Comparison of ENCODE assay signal across 9 mouse cellular contexts in genomic region chr1:56976825-56977104, GRCm38 (mm10). TPM values are rescaled to one million over a fixed set of nuclear protein-coding genes. Genes with fewer than 3 reads are reported as not detected.
A peak's percentile ranks its signal among the peaks of the same experiment; 100 is the strongest.
DNase-seq lines count a peak whose midpoint lies in the region; ATAC-seq and TF ChIP-seq lines count a peak whose summit lies in the region.
"Had no signal": no experiment of that assay in that cellular context is flagged by ENCODE, and none has a peak within 500 bp of the region (broad histone marks: within the 10 kb centered on the region; RNA-seq: fewer than 3 reads in every experiment).

No protein-coding gene starts in this region.

- no peak overlapping the region for H3K27ac ChIP-seq in kidney, embryonic 15.5 days
- peak overlapping the region; percentile 79 for H3K27ac ChIP-seq in embryonic facial prominence, embryonic 14.5 days (replicated peaks; ENCODE audit: low read depth, low read length)
- H3K27ac ChIP-seq in intestine, postnatal 0 days (ENCODE audit: low read depth, low read length) = no peak overlapping the region
- no peak overlapping the region for H3K27ac ChIP-seq in neural tube, embryonic 14.5 days (ENCODE audit: low read depth, low read length)

- WGBS in kidney, embryonic 15.5 days = under 1% methylated on average over 11 of the region's 11 CpGs
- 2% methylated on average over 11 of the region's 11 CpGs for WGBS in embryonic facial prominence, embryonic 14.5 days
- WGBS in intestine, postnatal 0 days = 13% methylated on average over 11 of the region's 11 CpGs
- WGBS in neural tube, embryonic 14.5 days = 2% methylated on average over 11 of the region's 11 CpGs

- peaks cover 60% of the 10 kb centered on the region for H3K27me3 ChIP-seq in kidney, embryonic 15.5 days
- peaks cover 57% of the 10 kb centered on the region for H3K27me3 ChIP-seq in embryonic facial prominence, embryonic 14.5 days (replicated peaks; ENCODE audit: control insufficient read depth, insufficient read depth, low read length)
- H3K27me3 ChIP-seq in intestine, postnatal 0 days (replicated peaks; ENCODE audit: control insufficient read depth, insufficient read depth, low read length) = peaks cover 51% of the 10 kb centered on the region
- peaks cover 35% of the 10 kb centered on the region for H3K27me3 ChIP-seq in neural tube, embryonic 14.5 days (ENCODE audit: control insufficient read depth, insufficient read depth, low read length)

- H3K4me3 ChIP-seq in kidney, embryonic 15.5 days (replicated peaks) = peak overlapping the region; percentile 30
- H3K4me3 ChIP-seq in embryonic facial prominence, embryonic 14.5 days (ENCODE audit: low read depth, low read length) = peak overlapping the region; percentile 42
- peak overlapping the region; percentile 29 for H3K4me3 ChIP-seq in intestine, postnatal 0 days (ENCODE audit: low read depth, low read length)
- peak overlapping the region; percentile 16; the same call in 1 of the 2 replicates for H3K4me3 ChIP-seq in neural tube, embryonic 14.5 days (ENCODE audit: low read depth, low read length)

- peak overlapping the region; percentile 56 for H3K4me2 ChIP-seq in kidney, embryonic 15.5 days
- peak overlapping the region; percentile 64 for H3K4me2 ChIP-seq in embryonic facial prominence, embryonic 14.5 days (ENCODE audit: low read depth, low read length)
- H3K4me2 ChIP-seq in intestine, postnatal 0 days (replicated peaks; ENCODE audit: low read depth) = peak overlapping the region; percentile 66
- peak overlapping the region; percentile 31 for H3K4me2 ChIP-seq in neural tube, embryonic 14.5 days (ENCODE audit: low read depth, low read length)

- no peak overlapping the region for H3K9ac ChIP-seq in kidney, embryonic 15.5 days
- H3K9ac ChIP-seq in embryonic facial prominence, embryonic 14.5 days (ENCODE audit: low read depth, low read length) = peak overlapping the region; percentile 66
- H3K9ac ChIP-seq in intestine, postnatal 0 days (ENCODE audit: low read depth, low read length) = no peak overlapping the region
- no peak overlapping the region for H3K9ac ChIP-seq in neural tube, embryonic 14.5 days (replicated peaks; ENCODE audit: low read depth, low read length)

- ATAC-seq in kidney, embryonic 15.5 days (replicated peaks; ENCODE audit: low FRiP score) = no peak
- no peak for ATAC-seq in embryonic facial prominence, embryonic 14.5 days (ENCODE audit: low read depth)
- ATAC-seq in intestine, postnatal 0 days = no peak
- ATAC-seq in neural tube, embryonic 14.5 days (ENCODE audit: low read depth) = no peak

- H3K4me1 ChIP-seq in kidney, embryonic 15.5 days = peaks cover 35% of the 10 kb centered on the region
- 0 out of 2 replicates have a peak, but pooled peaks cover 3% of the 10 kb centered on the region for H3K4me1 ChIP-seq in embryonic facial prominence, embryonic 14.5 days (ENCODE audit: control insufficient read depth, insufficient read depth, low read length)
- H3K4me1 ChIP-seq in intestine, postnatal 0 days (replicated peaks; ENCODE audit: control insufficient read depth, insufficient read depth, low read length) = no peaks in the 10 kb centered on the region
- H3K4me1 ChIP-seq in neural tube, embryonic 14.5 days (ENCODE audit: control insufficient read depth, insufficient read depth, low read length) = peaks cover 10% of the 10 kb centered on the region

- no peak for TF ChIP-seq CTCF in intestine, postnatal 0 days (IDR thresholded peaks at IDR 0.05; ENCODE audit: low read depth)

- no peaks in the 10 kb centered on the region for H3K36me3 ChIP-seq in kidney, embryonic 15.5 days
- no peaks in the 10 kb centered on the region for H3K36me3 ChIP-seq in embryonic facial prominence, embryonic 14.5 days (ENCODE audit: control insufficient read depth, insufficient read depth, low read length)
- no peaks in the 10 kb centered on the region for H3K36me3 ChIP-seq in intestine, postnatal 0 days (ENCODE audit: control insufficient read depth, insufficient read depth)
- H3K36me3 ChIP-seq in neural tube, embryonic 14.5 days (ENCODE audit: control insufficient read depth, insufficient read depth, low read length) = no peaks in the 10 kb centered on the region
- H3K36me3 ChIP-seq: G1E had no signal

- no peak for DNase-seq in kidney, adult 8-10 months
- DNase-seq in embryonic facial prominence, embryonic 14.5 days (ENCODE audit: low spot score) = no peak
- DNase-seq in urinary bladder, postnatal 25 days (ENCODE audit: low spot score) = no peak
- DNase-seq in layer of hippocampus, adult 11-12 months (ENCODE audit: low spot score) = no peak
- DNase-seq in adrenal gland, adult (ENCODE audit: inconsistent age in 2 of 2, low spot score in 1 of 2) = no peak

- H3K9me3 ChIP-seq in kidney, embryonic 15.5 days (replicated peaks) = no peaks in the 10 kb centered on the region
- H3K9me3 ChIP-seq in embryonic facial prominence, embryonic 14.5 days (ENCODE audit: control insufficient read depth, low read length) = no peaks in the 10 kb centered on the region
- H3K9me3 ChIP-seq in intestine, postnatal 0 days (ENCODE audit: control insufficient read depth) = no peaks in the 10 kb centered on the region
- H3K9me3 ChIP-seq in neural tube, embryonic 14.5 days (ENCODE audit: control insufficient read depth, low read length) = no peaks in the 10 kb centered on the region

RNA-seq across cellular contexts. Expression of gene Satb2, which starts 1.7 kb away (rescaled TPM):
- polyA plus RNA-seq in kidney, embryonic 15.5 days (2015; fragmentation: Nextera tagmentation; extraction: Ambion mirVana) = 1.7 and 3.7 TPM in 2 replicates
- 13.6 and 16.0 TPM in 2 replicates for polyA plus RNA-seq in embryonic facial prominence, embryonic 14.5 days (2014; fragmentation: Nextera tagmentation; extraction: Ambion mirVana)
- 1.6 and 2.4 TPM in 2 replicates for polyA plus RNA-seq in intestine, postnatal 0 days (2015; fragmentation: Nextera tagmentation; extraction: Ambion mirVana)
- 1.7 and 2.7 TPM in 2 replicates for polyA plus RNA-seq in neural tube, embryonic 14.5 days (2014; fragmentation: Nextera tagmentation; extraction: Ambion mirVana)
- polyA plus RNA-seq: G1E had no signal
